Mouse (Mus musculus) spleen, adult 2 months (tissue): ENCODE measurements around the gene Spin1.

Experiments
- CTCF ChIP-seq: fragments of 200-500 bp; IDR thresholded peaks from 2 replicates; pipeline ENCODE4 v1.5.1; 2011; ENCODE audit warnings: mild to moderate bottlenecking, inconsistent platforms; ENCODE audit not compliant: insufficient read depth, insufficient read length, insufficient replicate concordance; ENCODE audit errors: extremely low read depth
- POLR2A ChIP-seq: fragments of 200-500 bp; IDR thresholded peaks from 2 replicates; pipeline ENCODE4 v1.6.1; 2011; ENCODE audit warnings: low read depth, low read length, inconsistent platforms

GRCm38 (mm10) chr13:51089058-51089457 lies 11.6 kb upstream of the Spin1 start:
- TF ChIP-seq POLR2A (no peak), CTCF (no peak)
